Mouse (Mus musculus): Measurements from ENCODE around the gene Ehmt1.
A peak's percentile ranks its signal among the peaks of the same experiment; 100 is the strongest.

- TF ChIP-seq POLR2A (IDR thresholded peaks at IDR 0.05; ENCODE audit: low read depth, low read length) (no peak), CTCF (conservative IDR thresholded peaks at IDR 0.05; ENCODE audit: insufficient read depth, insufficient read length, low read depth, low read length) (peak; percentile 47)
These were observed 56.4 kb downstream of the Ehmt1 start for GRCm38 (mm10) chr2:24863010-24863409.

All from kidney, adult 2 months (tissue).